Mouse (Mus musculus) intestine, embryonic 15.5 days (tissue): ENCODE measurements around the gene Tgm4. TPM values are rescaled to one million over a fixed set of nuclear protein-coding genes. Genes with fewer than 3 reads are reported as not detected.

ENCODE experiments used
- ATAC-seq: fragments of 200-750 bp; cut with Nextera tagmentation; 2 replicates; pipeline ENCODE4 v1.8.0; 2017; ENCODE audit warnings: moderate TSS enrichment, moderate library complexity
- H3K27ac ChIP-seq: fragments of 300-500 bp; sonication (generic); 2 replicates; pipeline ENCODE4 v1.5.1; 2015; ENCODE audit warnings: mild to moderate bottlenecking, inconsistent platforms
- H3K27me3 ChIP-seq: fragments of 300-500 bp; sonication (generic); replicated peaks from 2 replicates; pipeline ENCODE4 v1.6.1; 2015; ENCODE audit warnings: inconsistent platforms
- H3K36me3 ChIP-seq: fragments of 300-500 bp; sonication (generic); 2 replicates; pipeline ENCODE4 v1.6.1; 2015; ENCODE audit warnings: inconsistent platforms
- H3K4me1 ChIP-seq: fragments of 300-500 bp; sonication (generic); replicated peaks from 2 replicates; pipeline ENCODE4 v1.6.1; 2015; ENCODE audit warnings: inconsistent platforms
- H3K4me2 ChIP-seq: fragments of 300-500 bp; sonication (generic); replicated peaks from 2 replicates; pipeline ENCODE4 v1.6.1; 2015; ENCODE audit warnings: mild to moderate bottlenecking, inconsistent platforms
- H3K4me3 ChIP-seq: fragments of 300-500 bp; sonication (generic); replicated peaks from 2 replicates; pipeline ENCODE4 v1.5.1; 2015; ENCODE audit warnings: inconsistent platforms
- H3K9ac ChIP-seq: fragments of 300-500 bp; sonication (generic); 2 replicates; pipeline ENCODE4 v1.6.1; 2015; ENCODE audit warnings: inconsistent platforms
- H3K9me3 ChIP-seq: fragments of 300-500 bp; sonication (generic); 2 replicates; pipeline ENCODE4 v1.6.1; 2016; ENCODE audit warnings: inconsistent platforms
- whole genome bisulfite sequencing: fragments of 180-500 bp; shearing (Covaris S2); methylation state at CpG from one replicate; pipeline ENCODE4 v1.1.7; 2015; 5-methylcytosine and 5-hydroxymethylcytosine counted together
- polyA plus RNA-seq: library from polyadenylated mRNA; unstranded; fragments of >200 nt; fragmentation: Nextera tagmentation; extraction: Ambion mirVana; gene quantifications from 2 replicates; pipeline ENCODE4 v1.2.1, GENCODE M21; 2015

The Tgm4 gene
- polyA plus RNA-seq, 1 experiment from 2014 or later: 0.26 TPM

DNA sequence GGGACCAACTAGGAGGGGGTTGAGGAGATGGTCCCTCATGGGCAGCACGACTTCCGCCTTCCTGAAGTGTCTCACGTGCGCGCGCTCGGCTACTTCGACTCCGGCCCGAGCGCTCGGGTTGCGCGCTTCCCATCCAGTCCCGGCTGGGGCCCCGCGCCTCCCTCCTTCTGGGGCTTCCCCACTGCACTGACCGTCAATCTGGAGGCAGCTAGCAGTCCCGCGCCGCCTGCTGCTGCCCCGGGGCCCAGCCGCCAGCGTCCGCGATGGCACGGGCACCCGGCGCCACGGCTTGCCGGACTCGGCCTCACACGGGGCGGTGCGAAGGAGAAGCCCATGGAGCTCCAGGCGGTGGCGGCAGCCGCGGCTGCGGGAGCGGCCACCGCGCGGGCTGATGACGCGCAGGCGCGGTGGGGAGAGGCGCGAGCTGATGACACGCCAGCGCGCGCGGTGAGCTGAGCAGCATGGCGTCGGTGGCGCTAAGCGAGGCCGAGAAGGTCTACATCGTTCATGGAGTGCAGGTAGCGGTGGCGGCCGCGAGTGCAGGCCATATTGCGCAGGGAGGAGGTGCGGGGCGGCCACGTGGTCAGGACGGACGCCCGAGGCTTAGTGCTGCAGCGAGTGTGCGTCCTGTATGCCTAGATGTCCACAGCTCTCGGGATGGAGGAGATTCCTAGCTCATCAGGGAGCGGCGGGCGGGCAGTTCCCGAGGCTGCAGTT lies 78.4 kb downstream of the Tgm4 start, which contains the start of the genes Zdhhc3 and Exosc7:
Gene Zdhhc3 (minus strand): TSS at position 401 of the 717 bp plus-strand sequence.
Gene Exosc7 (plus strand): TSS at position 411 of the 717 bp plus-strand sequence.
- no peaks in the 10 kb centered on the region for H3K36me3 ChIP-seq
- H3K9ac ChIP-seq: peak within 1 kb of the TSS; percentile 95
- H3K4me2 ChIP-seq: peak within 1 kb of the TSS; percentile 79
- under 1% methylated on average over 79 of the region's 79 CpGs for WGBS
- peak within 1 kb of the TSS; percentile 98 for H3K4me3 ChIP-seq
- peak within 1 kb of the TSS; percentile 98 for H3K27ac ChIP-seq
- no peaks in the 10 kb centered on the region for H3K9me3 ChIP-seq
- no peaks in the 10 kb centered on the region for H3K27me3 ChIP-seq
- H3K4me1 ChIP-seq: peaks cover 13% of the 10 kb centered on the region
- ATAC-seq: peak; percentile 96

- Histone ChIP-seq H3K9me3 (no peaks in the 10 kb centered on the region), H3K9ac (peak overlapping the region; percentile 95), H3K27me3 (no peaks in the 10 kb centered on the region), H3K36me3 (peaks cover under 1% of the 10 kb centered on the region; the same call in 1 of the 2 replicates), H3K27ac (no peak overlapping the region), H3K4me1 (peaks cover 13% of the 10 kb centered on the region), H3K4me2 (peak overlapping the region; percentile 79), H3K4me3 (peak overlapping the region; percentile 98)
- no peak for ATAC-seq
- 53% methylated on average over 6 of the region's 6 CpGs for WGBS
Measured at GRCm38 (mm10) chr9:123113931-123114330, 79.4 kb downstream of the Tgm4 start.

GRCm38 (mm10) chr9:123115566-123115965 lies 81.0 kb downstream of the Tgm4 start:
- Histone ChIP-seq H3K9ac (no peak overlapping the region), H3K36me3 (peaks cover 17% of the 10 kb centered on the region; the same call in 1 of the 2 replicates)
- 81% methylated on average over 1 of the region's 1 CpGs for WGBS

More at GRCm38 (mm10) chr9:123115566-123115965, 81.0 kb downstream of the Tgm4 start:
- Histone ChIP-seq H3K4me3 (no peak overlapping the region), H3K27ac (no peak overlapping the region), H3K4me1 (peaks cover 13% of the 10 kb centered on the region), H3K4me2 (no peak overlapping the region), H3K27me3 (no peaks in the 10 kb centered on the region), H3K9me3 (no peaks in the 10 kb centered on the region)
- no peak for ATAC-seq

Other genes with a start within 250 kb of the Tgm4 start
- 5.1 and 5.7 TPM in 2 replicates for gene Tcaim, start 229.2 kb upstream of the Tgm4 start, polyA plus RNA-seq
- gene Gm35549, start 190.7 kb upstream of the Tgm4 start, polyA plus RNA-seq: 0.29 TPM in 1 of 2 replicates, not detected in the other
- 46.6 and 48.3 TPM in 2 replicates for gene Zfp445, start 168.7 kb upstream of the Tgm4 start, polyA plus RNA-seq
- gene Zkscan7, start 149.0 kb upstream of the Tgm4 start, polyA plus RNA-seq: 2.8 and 3.4 TPM in 2 replicates
- gene Zfp105, start 111.7 kb upstream of the Tgm4 start, polyA plus RNA-seq: 12.2 and 13.7 TPM in 2 replicates
- 32.8 and 33.7 TPM in 2 replicates for gene 1110059G10Rik, start 83.7 kb upstream of the Tgm4 start, polyA plus RNA-seq
- 44.9 and 46.1 TPM in 2 replicates for gene Kif15, start 83.7 kb upstream of the Tgm4 start, polyA plus RNA-seq
- 19.2 and 19.3 TPM in 2 replicates for gene Tmem42, start 13.4 kb upstream of the Tgm4 start, polyA plus RNA-seq
- gene Zdhhc3, start 78.5 kb downstream of the Tgm4 start, polyA plus RNA-seq: 78.6 and 82.6 TPM in 2 replicates
- 135 and 138 TPM in 2 replicates for gene Exosc7, start 78.5 kb downstream of the Tgm4 start, polyA plus RNA-seq
- gene Clec3b, start 116.2 kb downstream of the Tgm4 start, polyA plus RNA-seq: 0.51 TPM in 1 of 2 replicates, not detected in the other
- gene Cdcp1, start 181.3 kb downstream of the Tgm4 start, polyA plus RNA-seq: 13.6 and 14.7 TPM in 2 replicates
- gene Tmem158, start 226.0 kb downstream of the Tgm4 start, polyA plus RNA-seq: 14.3 and 15.1 TPM in 2 replicates